Mouse (Mus musculus) splenic B cell, adult 2 months (primary cell): ENCODE results near the gene Pprc1.

Source experiments
- DNase-seq: peaks from one replicate; pipeline ENCODE4 v3.0.0-alpha.2; 2011; ENCODE audit warnings: low read depth, low spot score
- H3K27me3 ChIP-seq: 2 replicates; pipeline ENCODE4 v1.6.1; 2012; ENCODE audit warnings: mild to moderate bottlenecking, low read length, moderate library complexity, mixed read lengths; ENCODE audit not compliant: control insufficient read depth, poor library complexity, insufficient read depth, severe bottlenecking
- H3K36me3 ChIP-seq: 2 replicates; pipeline ENCODE4 v1.6.1; 2012; ENCODE audit warnings: mild to moderate bottlenecking, low read length, moderate library complexity, mixed read lengths; ENCODE audit not compliant: control insufficient read depth, poor library complexity, insufficient read depth, severe bottlenecking

Gene Pprc1

GRCm38 (mm10) chr19:46099561-46099960 is 54.9 kb downstream of the Pprc1 start:
- Histone ChIP-seq H3K36me3 (no peaks in the 10 kb centered on the region), H3K27me3 (no peaks in the 10 kb centered on the region; the same call in 1 of the 2 replicates)
- DNase-seq: no peak

- Histone ChIP-seq H3K36me3 (no peaks in the 10 kb centered on the region), H3K27me3 (no peaks in the 10 kb centered on the region)
- no peak for DNase-seq
These were observed 58.9 kb downstream of the Pprc1 start for GRCm38 (mm10) chr19:46103437-46104186.

- Histone ChIP-seq H3K27me3 (no peaks in the 10 kb centered on the region), H3K36me3 (no peaks in the 10 kb centered on the region)
- DNase-seq: no peak
These were observed 59.5 kb downstream of the Pprc1 start for GRCm38 (mm10) chr19:46104187-46104557.

GRCm38 (mm10) chr19:46110214-46110613 is 65.5 kb downstream of the Pprc1 start:
- Histone ChIP-seq H3K27me3 (no peaks in the 10 kb centered on the region), H3K36me3 (no peaks in the 10 kb centered on the region)
- DNase-seq: no peak

GRCm38 (mm10) chr19:46110781-46111180 is 66.1 kb downstream of the Pprc1 start:
- Histone ChIP-seq H3K36me3 (no peaks in the 10 kb centered on the region), H3K27me3 (no peaks in the 10 kb centered on the region)
- DNase-seq: no peak

- Histone ChIP-seq H3K36me3 (no peaks in the 10 kb centered on the region), H3K27me3 (no peaks in the 10 kb centered on the region)
- no peak for DNase-seq
These were observed 69.9 kb downstream of the Pprc1 start for GRCm38 (mm10) chr19:46114617-46115016.

- DNase-seq: no peak
- no peaks in the 10 kb centered on the region for H3K27me3 ChIP-seq
- H3K36me3 ChIP-seq: no peaks in the 10 kb centered on the region
These were observed 74.8 kb downstream of the Pprc1 start for GRCm38 (mm10) chr19:46119458-46119857.

GRCm38 (mm10) chr19:46120872-46121271 is 76.2 kb downstream of the Pprc1 start:
- Histone ChIP-seq H3K36me3 (no peaks in the 10 kb centered on the region), H3K27me3 (no peaks in the 10 kb centered on the region)
- no peak for DNase-seq
